Mouse (Mus musculus) G1E (cell line): Measurements from ENCODE around the gene Map4. TPM values are rescaled to one million over a fixed set of nuclear protein-coding genes. Genes with fewer than 3 reads are reported as not detected.
"Not testable (repeated sequence)": the region's sequence is repeated elsewhere in the genome, so short reads cannot be mapped to it uniquely, and the experiment has no call there.

Source experiments
- ATAC-seq: 2 replicates; pipeline ENCODE4 v1.8.0; 2016; ENCODE audit warnings: mild to moderate bottlenecking; ENCODE audit not compliant: insufficient number of reproducible peaks, poor library complexity, low FRiP score, severe bottlenecking; ENCODE audit errors: extremely low read depth
- DNase-seq: peaks from one replicate; pipeline ENCODE4 v3.0.0; 2012; ENCODE audit warnings: low spot score
- H3K27me3 ChIP-seq: 2 replicates; pipeline ENCODE4 v1.6.1; 2012; ENCODE audit warnings: mild to moderate bottlenecking, low read length, inconsistent platforms; ENCODE audit not compliant: insufficient read depth
- H3K36me3 ChIP-seq: replicated peaks from 2 replicates; pipeline ENCODE3; 2012; ENCODE audit warnings: mild to moderate bottlenecking, inconsistent platforms
- H3K4me1 ChIP-seq: 2 replicates; pipeline ENCODE4 v1.6.1; 2012; ENCODE audit warnings: low read depth, low read length, inconsistent platforms, mixed read lengths; ENCODE audit not compliant: insufficient read depth
- H3K4me3 ChIP-seq: 2 replicates; pipeline ENCODE4 v1.5.1; 2012; ENCODE audit warnings: low read depth, mild to moderate bottlenecking, inconsistent platforms, low read length, moderate library complexity, mixed read lengths
- H3K9me3 ChIP-seq: replicated peaks from 2 replicates; pipeline ENCODE4 v1.6.1; 2012; ENCODE audit warnings: inconsistent platforms
- CTCF ChIP-seq: IDR thresholded peaks from 2 replicates; pipeline ENCODE4 v1.5.1; 2012; ENCODE audit warnings: low read depth, low read length, inconsistent platforms, mixed read lengths
- GATA1 ChIP-seq: IDR thresholded peaks from 2 replicates; pipeline ENCODE4 v1.6.1; 2012; ENCODE audit warnings: borderline replicate concordance, low read length, inconsistent platforms, mixed read lengths
- GATA2 ChIP-seq: IDR thresholded peaks from 2 replicates; pipeline ENCODE4 v1.6.1; 2012; ENCODE audit warnings: low read depth, low read length, inconsistent platforms, borderline replicate concordance
- POLR2AphosphoS5 ChIP-seq: IDR thresholded peaks from 2 replicates; pipeline ENCODE4 v1.6.1; 2012; ENCODE audit warnings: low read depth, low read length, inconsistent platforms; ENCODE audit not compliant: insufficient replicate concordance
- TAL1 ChIP-seq: conservative IDR thresholded peaks from 2 replicates; pipeline ENCODE4 v1.6.1; 2012; ENCODE audit warnings: low read depth, low read length, inconsistent platforms, mixed read lengths
- polyA plus RNA-seq: library from polyadenylated mRNA; stranded (reverse); fragments of >175 nt; gene quantifications from 2 replicates; pipeline ENCODE4 v1.2.3, GENCODE M21; 2012
- total RNA-seq, 2 experiments: library from RNA; stranded (forward) in 1 of 2; stranded (reverse) in 1 of 2; fragments of 200-1000 nt in 1 of 2; fragments of >200 nt in 1 of 2; fragmentation: Nextera tagmentation in 1 of 2; gene quantifications; 2 replicates each; pipeline ENCODE4 v1.2.3; 2014 to 2017

Gene Map4
- total and polyA plus RNA-seq, 3 experiments, result 27.2 to 69.3 (median 47.5) TPM

GRCm38 (mm10) chr9:110121424-110121823 lies 190.2 kb downstream of the Map4 start:
- Histone ChIP-seq H3K9me3 (no peaks in the 10 kb centered on the region), H3K36me3 (peaks cover 22% of the 10 kb centered on the region), H3K4me3 (no peak overlapping the region), H3K27me3 (no peaks in the 10 kb centered on the region), H3K4me1 (peaks cover 30% of the 10 kb centered on the region)
- DNase-seq (no peak), ATAC-seq (no peak)
- TF ChIP-seq POLR2AphosphoS5 (no peak), TAL1 (no peak), GATA2 (no peak), GATA1 (no peak), CTCF (no peak)

GRCm38 (mm10) chr9:110123322-110123721 lies 192.1 kb downstream of the Map4 start:
- no peak for DNase-seq
- Histone ChIP-seq H3K9me3 (no peaks in the 10 kb centered on the region), H3K27me3 (no peaks in the 10 kb centered on the region), H3K36me3 (peaks cover 22% of the 10 kb centered on the region), H3K4me1 (peaks cover 21% of the 10 kb centered on the region), H3K4me3 (no peak overlapping the region)
- no peak for TF ChIP-seq CTCF
- no peak for TF ChIP-seq GATA1
- TF ChIP-seq POLR2AphosphoS5, result no peak
- 0 out of 2 replicates have a peak, but pooled peaks have one; percentile 10 for TF ChIP-seq TAL1
- no peak for ATAC-seq

DNA sequence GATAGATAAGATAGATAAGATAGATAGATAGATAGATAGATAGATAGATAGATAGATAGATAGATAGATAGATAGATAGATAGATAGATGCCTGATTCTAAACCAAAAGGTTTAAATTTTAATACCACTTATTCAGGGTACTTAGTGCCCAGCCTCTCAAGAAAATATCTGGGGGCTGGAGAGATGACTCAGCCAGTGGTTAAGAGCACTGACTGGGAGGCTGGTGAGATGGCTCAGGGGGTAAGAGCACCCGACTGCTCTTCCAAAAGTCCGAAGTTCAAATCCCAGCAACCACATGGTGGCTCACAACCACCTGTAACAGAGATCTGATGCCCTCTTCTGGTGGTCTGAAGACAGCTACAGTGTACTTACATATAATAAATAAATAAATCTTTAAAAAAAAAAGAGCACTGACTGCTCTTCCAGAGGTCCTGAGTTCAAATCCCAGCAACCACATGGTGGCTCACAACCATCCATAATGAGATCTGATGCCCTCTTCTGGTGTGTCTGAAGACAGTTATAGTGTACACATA lies 192.8 kb downstream of the Map4 start:
- not testable (repeated sequence) for H3K27me3 ChIP-seq, DNase-seq, H3K4me3 ChIP-seq, H3K9me3 ChIP-seq, ATAC-seq
- H3K4me1 ChIP-seq, result peaks cover 13% of the 10 kb centered on the region
- H3K36me3 ChIP-seq, result peaks cover 16% of the 10 kb centered on the region

- H3K4me3 ChIP-seq, result peak overlapping the region; percentile 80
- H3K9me3 ChIP-seq, result no peaks in the 10 kb centered on the region
- H3K36me3 ChIP-seq, result peaks cover 24% of the 10 kb centered on the region
- DNase-seq (no peak), ATAC-seq (no peak)
- TF ChIP-seq GATA1 (no peak), GATA2 (no peak), POLR2AphosphoS5 (no peak), CTCF (no peak), TAL1 (no peak)
- no peaks in the 10 kb centered on the region for H3K27me3 ChIP-seq
- H3K4me1 ChIP-seq, result peaks cover 35% of the 10 kb centered on the region
Measured at GRCm38 (mm10) chr9:110130896-110131524, 199.8 kb downstream of the Map4 start.

- H3K4me1 ChIP-seq, result peaks cover 40% of the 10 kb centered on the region
- DNase-seq (peak; percentile 94), ATAC-seq (peak; percentile 90)
- H3K36me3 ChIP-seq, result peaks cover 31% of the 10 kb centered on the region
- TF ChIP-seq POLR2AphosphoS5 (no peak), GATA1 (no peak), GATA2 (no peak), TAL1 (no peak), CTCF (no peak)
- H3K9me3 ChIP-seq, result no peaks in the 10 kb centered on the region
- H3K4me3 ChIP-seq, result peak overlapping the region; percentile 80
- no peaks in the 10 kb centered on the region for H3K27me3 ChIP-seq
Measured at GRCm38 (mm10) chr9:110131525-110132197, 200.4 kb downstream of the Map4 start.

DNA sequence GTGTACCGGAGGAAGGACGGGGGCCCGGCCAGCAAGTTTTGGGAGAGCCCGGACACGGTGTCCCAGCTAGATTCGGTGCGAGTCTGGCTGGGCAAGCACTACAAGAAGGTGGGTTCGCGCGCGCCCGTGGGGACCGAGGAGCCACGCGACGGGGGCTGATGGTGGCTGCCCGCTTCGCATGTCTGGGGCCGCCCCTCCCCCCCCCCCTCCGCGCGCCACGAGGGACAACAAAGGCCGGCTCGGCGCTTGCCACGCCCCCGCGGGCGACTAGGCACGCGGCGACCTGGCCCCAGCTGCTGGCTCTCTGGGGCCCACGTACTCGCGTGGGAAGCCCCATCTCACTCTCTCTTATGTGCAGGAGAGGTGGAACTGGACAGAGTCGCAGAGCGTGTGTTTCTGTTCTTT lies 200.9 kb downstream of the Map4 start:
- ATAC-seq (no peak), DNase-seq (peak; percentile 41)
- H3K4me3 ChIP-seq, result peak overlapping the region; percentile 80
- peaks cover 42% of the 10 kb centered on the region for H3K4me1 ChIP-seq
- H3K27me3 ChIP-seq, result no peaks in the 10 kb centered on the region
- no peaks in the 10 kb centered on the region for H3K9me3 ChIP-seq
- H3K36me3 ChIP-seq, result peaks cover 35% of the 10 kb centered on the region
- TF ChIP-seq POLR2AphosphoS5, result no peak
- TF ChIP-seq GATA2, result no peak
- no peak for TF ChIP-seq GATA1
- TF ChIP-seq CTCF, result no peak
- TF ChIP-seq TAL1, result no peak
